Mouse (Mus musculus) spleen, adult 2 months (tissue): ENCODE data around the gene Ubl4b. TPM values are rescaled to one million over a fixed set of nuclear protein-coding genes. Genes with fewer than 3 reads are reported as not detected.

Experiments used
- DNase-seq, 2 experiments: peaks; one replicate each; pipeline versions ENCODE4 v3.0.0 to v3.0.0-alpha.2; 2012 to 2021; ENCODE audit warnings: low spot score in 2 of 2, low read depth in 1 of 2
- H3K27ac ChIP-seq: fragments of 200-500 bp; 2 replicates; pipeline ENCODE4 v1.5.1; 2012; ENCODE audit warnings: low read length, inconsistent platforms; ENCODE audit not compliant: insufficient read depth
- H3K27me3 ChIP-seq: fragments of 200-500 bp; 2 replicates; pipeline ENCODE4 v1.6.1; 2012; ENCODE audit warnings: mild to moderate bottlenecking, moderate library complexity, low read length, inconsistent platforms; ENCODE audit not compliant: control insufficient read depth, insufficient read depth
- H3K36me3 ChIP-seq: fragments of 200-500 bp; 2 replicates; pipeline ENCODE4 v1.6.1; 2012; ENCODE audit warnings: mild to moderate bottlenecking, low read length, inconsistent platforms; ENCODE audit not compliant: control insufficient read depth, insufficient read depth
- H3K4me1 ChIP-seq: fragments of 200-500 bp; 2 replicates; pipeline ENCODE4 v1.6.1; 2011; ENCODE audit warnings: inconsistent platforms; ENCODE audit not compliant: control insufficient read depth, insufficient read depth, insufficient read length
- H3K4me3 ChIP-seq: fragments of 200-500 bp; 2 replicates; pipeline ENCODE4 v1.5.1; 2011; ENCODE audit warnings: mild to moderate bottlenecking, inconsistent platforms; ENCODE audit not compliant: insufficient read depth, insufficient read length; ENCODE audit errors: extremely low read depth
- CTCF ChIP-seq: fragments of 200-500 bp; IDR thresholded peaks from 2 replicates; pipeline ENCODE4 v1.5.1; 2011; ENCODE audit warnings: mild to moderate bottlenecking, inconsistent platforms; ENCODE audit not compliant: insufficient read depth, insufficient read length, insufficient replicate concordance; ENCODE audit errors: extremely low read depth
- POLR2A ChIP-seq: fragments of 200-500 bp; IDR thresholded peaks from 2 replicates; pipeline ENCODE4 v1.6.1; 2011; ENCODE audit warnings: low read depth, low read length, inconsistent platforms
- WGBS: fragments of 180-500 bp; shearing (Covaris S2); methylation state at CpG from one replicate; pipeline ENCODE4 v1.1.7; 2018; 5-methylcytosine and 5-hydroxymethylcytosine counted together
- polyA plus RNA-seq: library from polyadenylated mRNA; depleted of rRNA; stranded (reverse); fragments of >200 nt; gene quantifications from 2 replicates; pipeline ENCODE4 v1.2.3, GENCODE M21; 2012

Gene Ubl4b
- polyA plus RNA-seq, 1 experiment, result not detected

DNA sequence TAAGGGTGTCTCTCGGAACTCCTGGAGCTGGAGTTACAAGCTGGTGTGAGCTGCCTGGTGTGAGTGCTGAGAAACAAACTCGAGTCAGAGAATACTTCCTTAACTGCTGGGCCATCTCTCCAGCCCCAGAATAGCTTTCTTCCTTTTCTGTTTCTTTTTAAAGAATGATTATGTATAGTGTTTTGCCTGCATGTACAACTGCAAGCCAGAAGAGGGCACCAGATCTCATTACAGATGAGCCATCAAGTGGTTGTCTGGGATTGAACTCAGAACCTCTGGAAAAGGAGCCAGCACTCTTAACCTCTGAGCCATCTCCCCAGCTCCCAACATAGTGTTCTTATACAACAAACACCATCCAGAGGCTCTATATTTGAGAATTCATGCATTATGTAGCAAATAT, 16.3 kb upstream of the Ubl4b start:
- H3K27me3 ChIP-seq, result no peaks in the 10 kb centered on the region
- TF ChIP-seq POLR2A, result no peak
- no peak for TF ChIP-seq CTCF
- no peak for DNase-seq
- no peaks in the 10 kb centered on the region for H3K4me1 ChIP-seq
- no peaks in the 10 kb centered on the region for H3K36me3 ChIP-seq
- H3K4me3 ChIP-seq, result no peak overlapping the region
- no peak overlapping the region for H3K27ac ChIP-seq
- WGBS, result 50% methylated on average over 2 of the region's 2 CpGs

DNA sequence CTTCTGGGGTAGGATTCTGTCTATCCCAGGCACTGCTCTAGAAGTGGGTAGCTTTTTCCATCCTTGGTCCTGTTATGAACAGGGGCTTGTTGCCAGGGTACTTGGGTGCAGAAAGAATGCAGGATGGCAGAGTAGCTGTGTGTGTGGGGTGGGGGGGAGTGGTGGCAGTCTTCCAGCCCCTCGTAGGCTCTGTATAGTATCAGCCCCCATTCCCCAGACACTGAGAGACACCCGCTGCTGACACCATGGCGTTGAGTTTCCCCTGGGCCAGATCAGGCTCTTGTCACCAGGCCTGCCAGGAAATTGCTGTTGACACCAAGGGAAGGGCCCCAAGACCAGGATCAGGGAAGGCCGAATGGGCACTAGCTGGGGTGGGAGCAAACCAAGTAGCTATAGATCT, 13.8 kb upstream of the Ubl4b start:
- no peak for TF ChIP-seq CTCF
- no peak for TF ChIP-seq POLR2A
- Histone ChIP-seq H3K4me3 (no peak overlapping the region), H3K4me1 (no peaks in the 10 kb centered on the region), H3K27me3 (no peaks in the 10 kb centered on the region), H3K36me3 (no peaks in the 10 kb centered on the region), H3K27ac (no peak overlapping the region)
- DNase-seq, result no peak
- WGBS, result 81% methylated on average over 4 of the region's 4 CpGs

DNA sequence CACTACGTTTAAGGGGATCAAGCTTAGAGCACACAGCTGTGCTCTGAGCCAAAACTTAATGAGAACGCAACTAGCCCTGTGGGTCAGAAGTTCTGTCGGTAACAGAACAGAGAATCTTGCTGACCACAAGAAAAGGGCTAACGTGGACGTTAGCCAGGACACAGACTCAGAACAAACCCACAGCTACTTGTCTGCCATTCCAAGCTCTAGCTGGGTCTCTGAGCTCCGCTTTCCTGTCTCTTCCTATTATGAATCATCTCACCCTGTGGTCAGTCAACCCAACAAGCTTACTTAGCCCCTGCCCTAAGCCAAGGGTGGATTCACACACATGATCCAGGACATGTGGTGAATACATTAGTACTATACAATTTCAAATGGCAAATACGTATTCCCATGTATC, 12.9 kb upstream of the Ubl4b start:
- 79% methylated on average over 7 of the region's 7 CpGs for WGBS
- Histone ChIP-seq H3K4me3 (no peak overlapping the region), H3K4me1 (no peaks in the 10 kb centered on the region), H3K36me3 (no peaks in the 10 kb centered on the region), H3K27ac (no peak overlapping the region), H3K27me3 (no peaks in the 10 kb centered on the region)
- TF ChIP-seq CTCF, result no peak
- TF ChIP-seq POLR2A, result no peak
- no peak for DNase-seq

DNA sequence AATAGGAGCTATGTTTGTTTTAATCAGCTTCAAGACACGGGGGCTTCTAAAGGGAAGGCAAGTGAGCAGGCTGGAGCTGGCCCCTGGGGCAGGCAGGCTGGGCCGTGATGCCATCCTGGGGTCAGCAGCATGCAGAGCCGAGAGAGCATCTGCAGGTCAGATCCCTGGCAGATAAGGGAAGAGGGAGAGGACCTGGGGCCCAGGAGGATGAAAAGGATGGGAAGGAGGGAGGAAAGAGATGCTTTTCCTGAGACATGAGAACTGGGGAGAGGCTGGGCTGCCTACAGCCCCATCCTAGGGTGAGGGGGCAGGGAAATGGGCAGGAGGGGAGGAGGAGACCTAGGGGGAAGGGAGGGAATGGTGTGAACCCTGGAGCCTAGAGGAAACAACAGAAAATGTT, 10.5 kb upstream of the Ubl4b start:
- Histone ChIP-seq H3K27ac (no peak overlapping the region), H3K27me3 (no peaks in the 10 kb centered on the region), H3K4me3 (no peak overlapping the region), H3K4me1 (no peaks in the 10 kb centered on the region), H3K36me3 (no peaks in the 10 kb centered on the region)
- TF ChIP-seq POLR2A (no peak), CTCF (no peak)
- WGBS, result 65% methylated on average over 3 of the region's 3 CpGs
- DNase-seq, result no peak

DNA sequence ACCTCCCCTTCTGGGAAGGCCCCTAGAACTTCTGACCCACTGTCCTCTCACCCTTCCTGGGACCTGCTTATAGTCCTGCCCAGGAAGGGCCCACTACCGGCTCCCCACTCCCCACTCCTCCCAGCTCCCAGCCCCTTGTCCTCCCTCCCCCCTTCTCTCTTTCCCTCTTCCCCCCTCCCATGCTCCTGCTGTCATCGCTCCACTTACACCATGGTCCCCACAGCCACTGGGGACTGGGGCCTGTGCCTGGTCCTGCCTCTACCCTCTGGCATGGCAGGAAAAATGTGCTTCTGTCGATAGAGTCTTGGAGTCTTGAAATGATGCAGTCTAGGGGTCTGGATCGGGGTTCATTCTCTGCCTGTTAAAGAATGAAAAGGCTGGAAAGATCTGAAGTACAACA, 9.0 kb upstream of the Ubl4b start:
- Histone ChIP-seq H3K36me3 (no peaks in the 10 kb centered on the region), H3K27ac (no peak overlapping the region), H3K4me3 (no peak overlapping the region), H3K27me3 (no peaks in the 10 kb centered on the region), H3K4me1 (no peaks in the 10 kb centered on the region)
- no peak for TF ChIP-seq CTCF
- no peak for TF ChIP-seq POLR2A
- WGBS, result 79% methylated on average over 4 of the region's 4 CpGs
- DNase-seq, result no peak

DNA sequence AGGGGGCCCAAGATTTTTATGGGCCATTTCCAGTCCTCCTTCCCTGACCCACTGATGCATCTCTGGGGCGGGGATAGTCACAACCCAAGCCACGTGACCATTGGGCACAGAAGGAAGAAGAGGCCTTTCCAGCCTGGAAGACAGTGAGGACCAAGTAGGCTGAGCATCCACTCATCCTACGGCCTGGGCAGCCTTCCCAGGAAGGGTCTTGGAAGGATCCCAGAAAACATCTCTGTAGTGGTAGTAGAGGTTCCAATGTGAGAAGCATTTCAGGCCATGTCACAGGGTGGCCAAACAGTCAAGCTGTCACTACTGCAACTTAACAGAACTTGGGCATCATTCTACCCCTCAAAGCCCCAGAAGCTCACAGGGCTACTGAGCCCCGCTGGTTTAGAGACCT, 7.7 kb upstream of the Ubl4b start:
- 86% methylated on average over 4 of the region's 4 CpGs for WGBS
- Histone ChIP-seq H3K27ac (no peak overlapping the region), H3K27me3 (no peaks in the 10 kb centered on the region), H3K4me3 (no peak overlapping the region), H3K36me3 (no peaks in the 10 kb centered on the region), H3K4me1 (no peaks in the 10 kb centered on the region)
- TF ChIP-seq CTCF (no peak), POLR2A (no peak)
- DNase-seq, result no peak

DNA sequence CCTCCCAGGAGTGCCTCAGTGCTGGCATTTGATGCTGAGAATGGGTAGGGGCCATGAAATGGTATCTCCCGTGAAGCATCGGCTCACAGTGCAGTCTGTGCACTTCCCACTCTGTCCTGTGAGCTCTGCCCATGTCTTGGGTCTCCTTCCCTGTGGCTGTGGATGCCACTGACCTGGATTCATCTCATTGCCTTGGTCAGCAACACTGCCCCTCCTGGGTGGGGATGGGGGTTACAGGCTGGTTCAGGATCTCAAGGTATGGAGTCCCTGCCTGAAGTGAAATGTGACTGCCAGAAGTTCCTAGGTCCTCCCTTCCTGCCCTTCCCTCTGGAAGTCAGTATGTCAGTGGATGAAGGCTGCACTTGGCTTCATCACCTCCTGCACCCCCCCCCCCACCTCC, 7.2 kb upstream of the Ubl4b start:
- Histone ChIP-seq H3K4me1 (no peaks in the 10 kb centered on the region), H3K27ac (no peak overlapping the region), H3K4me3 (no peak overlapping the region), H3K36me3 (no peaks in the 10 kb centered on the region), H3K27me3 (no peaks in the 10 kb centered on the region)
- TF ChIP-seq POLR2A (no peak), CTCF (no peak)
- DNase-seq, result no peak
- 84% methylated on average over 2 of the region's 2 CpGs for WGBS

DNA sequence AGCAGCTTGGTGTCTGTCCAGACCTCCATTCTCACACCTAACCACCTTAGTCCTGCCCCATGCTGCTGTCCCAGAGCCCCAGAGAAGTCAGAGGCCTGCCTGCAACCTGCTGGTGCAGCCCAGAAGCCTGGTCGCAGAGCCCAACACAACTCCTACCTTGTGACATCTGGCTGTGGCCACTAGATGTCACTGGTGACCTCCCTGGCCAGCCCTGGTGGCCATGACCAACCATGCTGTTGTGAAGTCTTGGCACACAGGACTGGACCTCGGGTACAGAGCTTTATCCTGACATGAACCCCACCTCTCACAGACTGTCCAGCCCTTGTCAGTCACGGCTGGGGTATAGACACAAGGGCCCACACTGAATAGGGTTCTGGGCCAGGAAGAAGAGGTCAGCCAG, 4.3 kb upstream of the Ubl4b start:
- 19% methylated on average over 3 of the region's 3 CpGs for WGBS
- TF ChIP-seq POLR2A (no peak), CTCF (peak; percentile 66; the same call in 1 of the 2 replicates)
- Histone ChIP-seq H3K4me3 (no peak overlapping the region), H3K36me3 (no peaks in the 10 kb centered on the region), H3K27me3 (no peaks in the 10 kb centered on the region), H3K27ac (no peak overlapping the region), H3K4me1 (no peaks in the 10 kb centered on the region)
- DNase-seq, result peak in 1 of 2 experiments; percentile 22
